Comparison of ENCODE assay signal across 8 mouse cellular contexts in genomic region chr13:56433466-56433865, GRCm38 (mm10). TPM values are rescaled to one million over a fixed set of nuclear protein-coding genes. Genes with fewer than 3 reads are reported as not detected.
DNase-seq lines count a peak whose midpoint lies in the region; ATAC-seq lines count a peak whose summit lies in the region.

No protein-coding gene starts in this region.

- peak; percentile 58 for ATAC-seq in common myeloid progenitor, adult 5-6 weeks (replicated peaks; ENCODE audit: low read depth, poor library complexity, severe bottlenecking)

- peak; percentile 73 for DNase-seq in layer of hippocampus, adult 11-12 months (ENCODE audit: low spot score)
- DNase-seq in layer of hippocampus, adult 9-10 months (ENCODE audit: low spot score): no peak
- peak; percentile 46 to 48 for DNase-seq in adrenal gland, adult 18-20 months (ENCODE audit: low spot score in 2 of 2)
- DNase-seq in gastrocnemius, postnatal 4 days (ENCODE audit: low spot score in 2 of 2): peak; percentile 47 to 64
- peak; percentile 52 to 73 for DNase-seq in left cerebral cortex, adult 18-20 months (ENCODE audit: low spot score in 2 of 2)
- DNase-seq in mesoderm, embryonic 11.5 days (ENCODE audit: low read depth, low spot score): peak; percentile 86
- DNase-seq in thymus, postnatal 14 days: peak; percentile 65

RNA-seq across cellular contexts. Expression of gene Slc25a48, which starts 4.7 kb away (rescaled TPM):
- 1 to 10 TPM; 2.4 to 5.9 TPM for total RNA-seq in adrenal gland, adult 18-20 months (2021)
- total RNA-seq in common myeloid progenitor, adult 5-6 weeks (2017): not detected in 2 replicates
- not detected for total RNA-seq in gastrocnemius, postnatal 4 days (2021)
- total RNA-seq in left cerebral cortex, adult 18-20 months (2021): under 1 TPM in 1 of 2 experiments, not detected in 1; 0.23 TPM

RNA-seq across cellular contexts. Expression of gene Gm3045, which starts 7.1 kb away (rescaled TPM):
- total RNA-seq in adrenal gland, adult 18-20 months (2021): not detected
- total RNA-seq in common myeloid progenitor, adult 5-6 weeks (2017): not detected in 2 replicates
- not detected for total RNA-seq in gastrocnemius, postnatal 4 days (2021)
- not detected for total RNA-seq in left cerebral cortex, adult 18-20 months (2021)

RNA-seq across cellular contexts. Expression of gene Il9, which starts 48.6 kb away (rescaled TPM):
- not detected for total RNA-seq in adrenal gland, adult 18-20 months (2021)
- total RNA-seq in common myeloid progenitor, adult 5-6 weeks (2017): not detected in 2 replicates
- total RNA-seq in gastrocnemius, postnatal 4 days (2021): not detected
- total RNA-seq in left cerebral cortex, adult 18-20 months (2021): not detected
